Mouse (Mus musculus): ENCODE measurements around the gene Krt32. TPM values are rescaled to one million over a fixed set of nuclear protein-coding genes. Genes with fewer than 3 reads are reported as not detected.

Gene Krt32
- polyA plus RNA-seq, 1 experiment, result not detected

GRCm38 (mm10) chr11:100066236-100067010 is 21.6 kb downstream of the Krt32 start:
- TF ChIP-seq CTCF (IDR thresholded peaks at IDR 0.05; ENCODE audit: insufficient read depth, low read depth, low read length) (no peak), POLR2A (IDR thresholded peaks at IDR 0.05; ENCODE audit: insufficient read depth, low read depth, low read length) (no peak)
- H3K27ac ChIP-seq (ENCODE audit: insufficient read depth, low read depth, low read length), result no peak overlapping the region
- 67% methylated on average over 12 of the region's 12 CpGs for WGBS
- H3K4me1 ChIP-seq (ENCODE audit: control insufficient read depth, insufficient read depth, low read length), result no peaks in the 10 kb centered on the region
- H3K4me3 ChIP-seq (ENCODE audit: insufficient read depth, low read depth, low read length), result no peak overlapping the region

GRCm38 (mm10) chr11:100058875-100059274 is 29.2 kb downstream of the Krt32 start:
- H3K4me3 ChIP-seq (ENCODE audit: insufficient read depth, low read depth, low read length), result no peak overlapping the region
- 0 out of 2 replicates have a peak, but pooled peaks cover 3% of the 10 kb centered on the region for H3K4me1 ChIP-seq (ENCODE audit: control insufficient read depth, insufficient read depth, low read length)
- no peak overlapping the region for H3K27ac ChIP-seq (ENCODE audit: insufficient read depth, low read depth, low read length)
- TF ChIP-seq POLR2A (IDR thresholded peaks at IDR 0.05; ENCODE audit: insufficient read depth, low read depth, low read length) (no peak), CTCF (IDR thresholded peaks at IDR 0.05; ENCODE audit: insufficient read depth, low read depth, low read length) (no peak)
- 61% methylated on average over 8 of the region's 8 CpGs for WGBS

- H3K4me3 ChIP-seq (ENCODE audit: insufficient read depth, low read depth, low read length), result no peak overlapping the region
- 0 out of 2 replicates have a peak, but pooled peaks cover 3% of the 10 kb centered on the region for H3K4me1 ChIP-seq (ENCODE audit: control insufficient read depth, insufficient read depth, low read length)
- H3K27ac ChIP-seq (ENCODE audit: insufficient read depth, low read depth, low read length), result no peak overlapping the region
- 68% methylated on average over 9 of the region's 9 CpGs for WGBS
- TF ChIP-seq CTCF (IDR thresholded peaks at IDR 0.05; ENCODE audit: insufficient read depth, low read depth, low read length), result no peak
- no peak for TF ChIP-seq POLR2A (IDR thresholded peaks at IDR 0.05; ENCODE audit: insufficient read depth, low read depth, low read length)
These were observed 32.1 kb downstream of the Krt32 start for GRCm38 (mm10) chr11:100055686-100056655.

- no peak within 1 kb of the TSS for H3K4me3 ChIP-seq (ENCODE audit: insufficient read depth, low read depth, low read length)
- TF ChIP-seq POLR2A (IDR thresholded peaks at IDR 0.05; ENCODE audit: insufficient read depth, low read depth, low read length), result no peak
- TF ChIP-seq CTCF (IDR thresholded peaks at IDR 0.05; ENCODE audit: insufficient read depth, low read depth, low read length), result no peak
- 93% methylated on average over 3 of the region's 3 CpGs for WGBS
- no peak within 1 kb of the TSS for H3K27ac ChIP-seq (ENCODE audit: insufficient read depth, low read depth, low read length)
- no peaks in the 10 kb centered on the region for H3K4me1 ChIP-seq (ENCODE audit: control insufficient read depth, insufficient read depth, low read length)
These were observed 37.6 kb downstream of the Krt32 start, which contains the start of gene Krt31 for GRCm38 (mm10) chr11:100050451-100050850. TSS of gene Krt31 (minus strand) at chr11:100050551.

GRCm38 (mm10) chr11:100047193-100047592 is 40.8 kb downstream of the Krt32 start:
- no peak for TF ChIP-seq POLR2A (IDR thresholded peaks at IDR 0.05; ENCODE audit: insufficient read depth, low read depth, low read length)
- Histone ChIP-seq H3K4me1 (ENCODE audit: control insufficient read depth, insufficient read depth, low read length) (no peaks in the 10 kb centered on the region), H3K4me3 (ENCODE audit: insufficient read depth, low read depth, low read length) (no peak overlapping the region), H3K27ac (ENCODE audit: insufficient read depth, low read depth, low read length) (no peak overlapping the region)
- WGBS, result 88% methylated on average over 2 of the region's 2 CpGs

DNA sequence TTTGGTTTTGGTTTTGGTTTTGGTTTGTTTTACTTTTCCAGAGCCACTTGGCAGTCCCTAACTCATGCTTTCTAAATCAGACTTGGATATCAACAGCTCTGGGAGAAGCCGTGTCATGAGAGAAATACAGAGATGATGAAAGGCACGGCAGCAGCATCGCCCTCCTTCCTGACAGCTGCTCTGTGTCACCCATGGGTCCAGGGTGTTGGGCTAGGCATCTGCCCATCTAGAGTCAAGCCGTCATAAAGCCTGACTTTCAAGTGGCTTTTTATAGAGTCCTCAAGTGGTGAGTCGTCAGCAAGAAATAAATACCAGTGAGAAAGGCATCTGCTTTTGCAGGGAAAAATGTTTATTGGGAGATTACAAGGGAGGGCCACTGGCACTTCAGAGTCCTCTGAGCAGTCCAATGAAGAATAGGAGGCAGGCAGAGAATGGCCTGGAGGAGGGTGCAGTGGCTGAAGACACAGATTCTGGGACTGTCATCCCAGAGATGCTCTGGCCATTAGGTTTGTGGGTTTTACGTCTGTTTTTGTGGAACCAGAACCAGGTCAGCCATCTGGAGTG is 41.6 kb downstream of the Krt32 start:
- Histone ChIP-seq H3K27ac (ENCODE audit: insufficient read depth, low read depth, low read length) (no peak overlapping the region), H3K4me1 (ENCODE audit: control insufficient read depth, insufficient read depth, low read length) (no peaks in the 10 kb centered on the region), H3K4me3 (ENCODE audit: insufficient read depth, low read depth, low read length) (no peak overlapping the region)
- 88% methylated on average over 6 of the region's 6 CpGs for WGBS
- TF ChIP-seq CTCF (IDR thresholded peaks at IDR 0.05; ENCODE audit: insufficient read depth, low read depth, low read length) (no peak), POLR2A (IDR thresholded peaks at IDR 0.05; ENCODE audit: insufficient read depth, low read depth, low read length) (no peak)

DNA sequence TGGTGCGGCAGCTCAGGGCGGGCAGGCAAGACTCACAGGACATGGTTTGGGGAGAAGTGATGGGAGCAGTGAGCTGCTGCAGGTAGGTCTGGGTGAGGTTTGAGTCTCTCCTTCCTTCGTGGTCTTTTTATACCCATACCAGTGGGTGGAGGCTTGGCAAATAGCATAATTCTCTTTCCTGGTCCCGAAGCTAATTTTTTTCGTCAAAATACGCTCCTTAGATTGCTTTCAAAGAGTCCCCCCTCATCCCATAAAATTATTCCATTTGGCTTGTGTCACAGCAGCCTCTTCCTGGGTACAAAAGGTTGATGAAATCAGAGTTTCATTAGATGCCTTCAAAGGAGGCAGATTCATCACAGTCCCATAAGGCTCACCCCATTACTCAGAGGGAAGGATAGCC is 46.6 kb downstream of the Krt32 start, which contains the start of gene Krt34:
TSS of gene Krt34 (minus strand) at position 101 of the 400 bp plus-strand sequence.
- 90% methylated on average over 6 of the region's 6 CpGs for WGBS
- Histone ChIP-seq H3K4me1 (ENCODE audit: control insufficient read depth, insufficient read depth, low read length) (no peaks in the 10 kb centered on the region), H3K27ac (ENCODE audit: insufficient read depth, low read depth, low read length) (no peak within 1 kb of the TSS), H3K4me3 (ENCODE audit: insufficient read depth, low read depth, low read length) (no peak within 1 kb of the TSS)
- no peak for TF ChIP-seq CTCF (IDR thresholded peaks at IDR 0.05; ENCODE audit: insufficient read depth, low read depth, low read length)

Other genes starting within 250 kb of the Krt32 start
- not detected in 2 replicates for gene Krtap4-16, start 236.6 kb downstream of the Krt32 start, polyA plus RNA-seq (2012; ENCODE audit: insufficient read depth, insufficient read length, low replicate concordance, missing spikeins)
- gene Gm11568, start 230.3 kb downstream of the Krt32 start, polyA plus RNA-seq (2012; ENCODE audit: insufficient read depth, insufficient read length, low replicate concordance, missing spikeins), result not detected in 2 replicates
- not detected in 2 replicates for gene Gm11559, start 223.8 kb downstream of the Krt32 start, polyA plus RNA-seq (2012; ENCODE audit: insufficient read depth, insufficient read length, low replicate concordance, missing spikeins)
- not detected in 2 replicates for gene Krtap9-1, start 214.8 kb downstream of the Krt32 start, polyA plus RNA-seq (2012; ENCODE audit: insufficient read depth, insufficient read length, low replicate concordance, missing spikeins)
- gene Gm11567, start 209.0 kb downstream of the Krt32 start, polyA plus RNA-seq (2012; ENCODE audit: insufficient read depth, insufficient read length, low replicate concordance, missing spikeins), result not detected in 2 replicates
- gene Krtap31-1, start 180.3 kb downstream of the Krt32 start, polyA plus RNA-seq (2012; ENCODE audit: insufficient read depth, insufficient read length, low replicate concordance, missing spikeins), result not detected in 2 replicates
- gene Gm11565, start 173.5 kb downstream of the Krt32 start, polyA plus RNA-seq (2012; ENCODE audit: insufficient read depth, insufficient read length, low replicate concordance, missing spikeins), result not detected in 2 replicates
- gene Krtap31-2, start 151.9 kb downstream of the Krt32 start, polyA plus RNA-seq (2012; ENCODE audit: insufficient read depth, insufficient read length, low replicate concordance, missing spikeins), result not detected in 2 replicates
- gene Krtap9-5, start 139.8 kb downstream of the Krt32 start, polyA plus RNA-seq (2012; ENCODE audit: insufficient read depth, insufficient read length, low replicate concordance, missing spikeins), result not detected in 2 replicates
- gene Krtap29-1, start 109.2 kb downstream of the Krt32 start, polyA plus RNA-seq (2012; ENCODE audit: insufficient read depth, insufficient read length, low replicate concordance, missing spikeins), result not detected in 2 replicates
- not detected in 2 replicates for gene Krtap16-1, start 101.6 kb downstream of the Krt32 start, polyA plus RNA-seq (2012; ENCODE audit: insufficient read depth, insufficient read length, low replicate concordance, missing spikeins)
- gene Krtap17-1, start 94.2 kb downstream of the Krt32 start, polyA plus RNA-seq (2012; ENCODE audit: insufficient read depth, insufficient read length, low replicate concordance, missing spikeins), result not detected in 2 replicates
- not detected in 2 replicates for gene Krt33a, start 72.0 kb downstream of the Krt32 start, polyA plus RNA-seq (2012; ENCODE audit: insufficient read depth, insufficient read length, low replicate concordance, missing spikeins)
- gene Krt33b, start 58.4 kb downstream of the Krt32 start, polyA plus RNA-seq (2012; ENCODE audit: insufficient read depth, insufficient read length, low replicate concordance, missing spikeins), result not detected in 2 replicates
- not detected in 2 replicates for gene Krt34, start 46.7 kb downstream of the Krt32 start, polyA plus RNA-seq (2012; ENCODE audit: insufficient read depth, insufficient read length, low replicate concordance, missing spikeins)
- not detected in 2 replicates for gene Krt31, start 37.7 kb downstream of the Krt32 start, polyA plus RNA-seq (2012; ENCODE audit: insufficient read depth, insufficient read length, low replicate concordance, missing spikeins)
- gene Krt35, start 8.0 kb upstream of the Krt32 start, polyA plus RNA-seq (2012; ENCODE audit: insufficient read depth, insufficient read length, low replicate concordance, missing spikeins), result not detected in 2 replicates
- not detected in 2 replicates for gene Krt36, start 17.4 kb upstream of the Krt32 start, polyA plus RNA-seq (2012; ENCODE audit: insufficient read depth, insufficient read length, low replicate concordance, missing spikeins)
- gene Krt13, start 33.3 kb upstream of the Krt32 start, polyA plus RNA-seq (2012; ENCODE audit: insufficient read depth, insufficient read length, low replicate concordance, missing spikeins), result not detected in 2 replicates
- gene Krt15, start 47.7 kb upstream of the Krt32 start, polyA plus RNA-seq (2012; ENCODE audit: insufficient read depth, insufficient read length, low replicate concordance, missing spikeins), result not detected in 2 replicates
- gene Krt19, start 60.4 kb upstream of the Krt32 start, polyA plus RNA-seq (2012; ENCODE audit: insufficient read depth, insufficient read length, low replicate concordance, missing spikeins), result not detected in 2 replicates
- not detected in 2 replicates for gene Krt9, start 105.0 kb upstream of the Krt32 start, polyA plus RNA-seq (2012; ENCODE audit: insufficient read depth, insufficient read length, low replicate concordance, missing spikeins)
- gene Krt14, start 119.3 kb upstream of the Krt32 start, polyA plus RNA-seq (2012; ENCODE audit: insufficient read depth, insufficient read length, low replicate concordance, missing spikeins), result not detected in 2 replicates
- gene Krt16, start 160.7 kb upstream of the Krt32 start, polyA plus RNA-seq (2012; ENCODE audit: insufficient read depth, insufficient read length, low replicate concordance, missing spikeins), result not detected in 2 replicates
- not detected in 2 replicates for gene Krt17, start 172.8 kb upstream of the Krt32 start, polyA plus RNA-seq (2012; ENCODE audit: insufficient read depth, insufficient read length, low replicate concordance, missing spikeins)
- gene Krt42, start 181.6 kb upstream of the Krt32 start, polyA plus RNA-seq (2012; ENCODE audit: insufficient read depth, insufficient read length, low replicate concordance, missing spikeins), result not detected in 2 replicates
- not detected in 2 replicates for gene Eif1, start 231.7 kb upstream of the Krt32 start, polyA plus RNA-seq (2012; ENCODE audit: insufficient read depth, insufficient read length, low replicate concordance, missing spikeins)
- gene Gast, start 246.2 kb upstream of the Krt32 start, polyA plus RNA-seq (2012; ENCODE audit: insufficient read depth, insufficient read length, low replicate concordance, missing spikeins), result not detected in 2 replicates

Data from olfactory bulb, adult 2 months (tissue).